Mouse (Mus musculus) myocyte (in vitro differentiated cells): ENCODE measurements at regions not wholly inside any gene's neighbourhood (a gene's known extent, or its start where the extent isn't known, plus 50 kb on each side); places are given as distances from the start of the nearest gene placed in this dataset.
A peak's percentile ranks its signal among the peaks of the same experiment; 100 is the strongest.

Experiments used
- H3K27me3 ChIP-seq: one replicate; pipeline ENCODE4 v1.6.1; 2011; ENCODE audit not compliant: control insufficient read depth, insufficient read depth, insufficient read length
- H3K36me3 ChIP-seq: one replicate; pipeline ENCODE4 v1.6.1; 2011; ENCODE audit not compliant: control insufficient read depth, insufficient read depth
- H3K4me2 ChIP-seq: one replicate; pipeline ENCODE4 v1.6.1; 2011; ENCODE audit warnings: low read depth, control low read depth
- H3K4me3 ChIP-seq: one replicate; pipeline ENCODE4 v1.5.1; 2011; ENCODE audit warnings: mild to moderate bottlenecking, control low read depth, moderate library complexity
- H3K79me2 ChIP-seq: one replicate; pipeline ENCODE4 v1.6.1; 2011; ENCODE audit not compliant: control insufficient read depth, insufficient read depth
- H3ac ChIP-seq: one replicate; pipeline ENCODE4 v1.6.1; 2011; ENCODE audit not compliant: control insufficient read depth, insufficient read length
- CEBPB ChIP-seq: IDR thresholded peaks from 2 replicates; pipeline ENCODE4 v1.6.1; 2011; ENCODE audit warnings: mild to moderate bottlenecking, moderate library complexity; ENCODE audit not compliant: poor library complexity, insufficient read depth, severe bottlenecking
- E2F4 ChIP-seq: IDR thresholded peaks from one replicate; pipeline ENCODE4 v1.6.1; 2011; ENCODE audit warnings: mild to moderate bottlenecking, control low read depth, moderate library complexity; ENCODE audit not compliant: insufficient read depth
- MAX ChIP-seq: IDR thresholded peaks from one replicate; pipeline ENCODE4 v1.6.1; 2011; ENCODE audit warnings: low read depth, mild to moderate bottlenecking, control low read depth
- MYOD1 ChIP-seq, 3 experiments: IDR thresholded peaks; one replicate each; pipeline ENCODE4 v1.6.1; 2011; ENCODE audit warnings: control low read depth in 2 of 3, low read depth in 2 of 3, mild to moderate bottlenecking in 2 of 3, moderate library complexity in 1 of 3; ENCODE audit not compliant: insufficient read length in 2 of 3, control insufficient read depth in 1 of 3
- MYOG ChIP-seq, 3 experiments: IDR thresholded peaks; one replicate each; pipeline ENCODE4 v1.6.1; 2011; ENCODE audit warnings: control low read depth in 2 of 3, low read depth in 2 of 3, mild to moderate bottlenecking in 2 of 3; ENCODE audit not compliant: insufficient read length in 2 of 3, control insufficient read depth in 1 of 3, insufficient read depth in 1 of 3
- POLR2A ChIP-seq: IDR thresholded peaks from one replicate; pipeline ENCODE4 v1.6.1; 2011; ENCODE audit warnings: low read depth, mild to moderate bottlenecking, control low read depth, moderate library complexity; ENCODE audit not compliant: insufficient read length
- POLR2AphosphoS2 ChIP-seq: IDR thresholded peaks from one replicate; pipeline ENCODE4 v1.6.1; 2011; ENCODE audit warnings: low read depth, control low read depth; ENCODE audit not compliant: insufficient read length
- REST ChIP-seq: IDR thresholded peaks from one replicate; pipeline ENCODE4 v1.6.1; 2011; ENCODE audit warnings: mild to moderate bottlenecking, control low read depth, moderate library complexity; ENCODE audit not compliant: insufficient read depth, insufficient read length
- SRF ChIP-seq: IDR thresholded peaks from one replicate; pipeline ENCODE4 v1.6.1; 2011; ENCODE audit warnings: low read depth; ENCODE audit not compliant: control insufficient read depth, insufficient read length
- TCF12 ChIP-seq: IDR thresholded peaks from one replicate; pipeline ENCODE4 v1.6.1; 2011; ENCODE audit warnings: mild to moderate bottlenecking, control low read depth; ENCODE audit not compliant: poor library complexity, insufficient read depth, severe bottlenecking
- TCF3 ChIP-seq: IDR thresholded peaks from one replicate; pipeline ENCODE4 v1.6.1; 2011; ENCODE audit warnings: low read depth, control low read depth; ENCODE audit not compliant: insufficient read length
- USF1 ChIP-seq: IDR thresholded peaks from one replicate; pipeline ENCODE4 v1.6.1; 2011; ENCODE audit warnings: low read depth, mild to moderate bottlenecking, control low read depth, moderate library complexity

GRCm38 (mm10) chr2:109402556-109402955 is 122.0 kb upstream of the Mettl15 start:
- Histone ChIP-seq H3ac (no peak overlapping the region), H3K4me3 (no peak overlapping the region), H3K36me3 (no peaks in the 10 kb centered on the region), H3K4me2 (no peak overlapping the region), H3K79me2 (no peaks in the 10 kb centered on the region), H3K27me3 (no peaks in the 10 kb centered on the region)
- TF ChIP-seq MAX (no peak), POLR2AphosphoS2 (no peak), MYOD1 (IDR thresholded peaks at IDR 0.05; ENCODE audit: control insufficient read depth in 1 of 3, insufficient read length in 2 of 3, low read depth in 2 of 3) (no peak), TCF12 (no peak), USF1 (no peak), SRF (no peak), MYOG (IDR thresholded peaks at IDR 0.05; ENCODE audit: control insufficient read depth in 1 of 3, insufficient read depth in 1 of 3, insufficient read length in 2 of 3, low read depth in 2 of 3) (no peak), REST (no peak), TCF3 (no peak), CEBPB (no peak), E2F4 (no peak), POLR2A (no peak)

- no peaks in the 10 kb centered on the region for H3K36me3 ChIP-seq
- no peak overlapping the region for H3K4me2 ChIP-seq
- H3K79me2 ChIP-seq: no peaks in the 10 kb centered on the region
- H3ac ChIP-seq: no peak overlapping the region
- no peaks in the 10 kb centered on the region for H3K27me3 ChIP-seq
- no peak overlapping the region for H3K4me3 ChIP-seq
- peak; percentile 19; the same call in 1 of the 2 replicates for TF ChIP-seq CEBPB
- no peak for TF ChIP-seq TCF12
These were observed 123.7 kb upstream of the Mettl15 start for GRCm38 (mm10) chr2:109404262-109404661.

- Histone ChIP-seq H3K27me3 (no peaks in the 10 kb centered on the region), H3K36me3 (no peaks in the 10 kb centered on the region), H3ac (no peak overlapping the region), H3K4me3 (peak overlapping the region; percentile 9), H3K79me2 (no peaks in the 10 kb centered on the region), H3K4me2 (peak overlapping the region; percentile 78)
- TF ChIP-seq CEBPB (no peak), POLR2A (peak; percentile 24), MYOG (IDR thresholded peaks at IDR 0.05; ENCODE audit: control insufficient read depth in 1 of 3, insufficient read depth in 1 of 3, insufficient read length in 2 of 3, low read depth in 2 of 3) (no peak)
These were observed 126.1 kb upstream of the Mettl15 start for GRCm38 (mm10) chr2:109406591-109407079.

GRCm38 (mm10) chr2:109420098-109420497 is 139.6 kb upstream of the Mettl15 start:
- Histone ChIP-seq H3K36me3 (no peaks in the 10 kb centered on the region), H3ac (no peak overlapping the region), H3K27me3 (no peaks in the 10 kb centered on the region), H3K4me3 (no peak overlapping the region), H3K79me2 (no peaks in the 10 kb centered on the region), H3K4me2 (peak overlapping the region; percentile 36)
- TF ChIP-seq SRF (no peak), TCF12 (no peak), E2F4 (no peak), REST (no peak), POLR2AphosphoS2 (no peak), MYOD1 (IDR thresholded peaks at IDR 0.05; ENCODE audit: control insufficient read depth in 1 of 3, insufficient read length in 2 of 3, low read depth in 2 of 3) (no peak), USF1 (no peak)

- no peaks in the 10 kb centered on the region for H3K79me2 ChIP-seq
- TF ChIP-seq MYOD1 (IDR thresholded peaks at IDR 0.05; ENCODE audit: control insufficient read depth in 1 of 3, insufficient read length in 2 of 3, low read depth in 2 of 3) (no peak), MAX (no peak), TCF3 (no peak), REST (no peak), POLR2A (no peak), POLR2AphosphoS2 (no peak), TCF12 (no peak), SRF (no peak), CEBPB (no peak), MYOG (IDR thresholded peaks at IDR 0.05; ENCODE audit: control insufficient read depth in 1 of 3, insufficient read depth in 1 of 3, insufficient read length in 2 of 3, low read depth in 2 of 3) (no peak), E2F4 (no peak), USF1 (no peak)
- no peak overlapping the region for H3ac ChIP-seq
- no peaks in the 10 kb centered on the region for H3K36me3 ChIP-seq
- no peaks in the 10 kb centered on the region for H3K27me3 ChIP-seq
- H3K4me3 ChIP-seq: no peak overlapping the region
- no peak overlapping the region for H3K4me2 ChIP-seq
These were observed 150.6 kb upstream of the Mettl15 start for GRCm38 (mm10) chr2:109431183-109431582.
